Mouse (Mus musculus) intestine, embryonic 16.5 days (tissue): ENCODE data around the gene Mdga2. TPM values are rescaled to one million over a fixed set of nuclear protein-coding genes. Genes with fewer than 3 reads are reported as not detected.
A peak's percentile ranks its signal among the peaks of the same experiment; 100 is the strongest.

Experiments used
- ATAC-seq: fragments of 200-750 bp; cut with Nextera tagmentation; 2 replicates; pipeline ENCODE4 v1.8.0; 2017; ENCODE audit warnings: moderate TSS enrichment, moderate library complexity
- H3K27ac ChIP-seq: fragments of 300-500 bp; sonication (generic); 2 replicates; pipeline ENCODE4 v1.5.1; 2014; ENCODE audit warnings: mild to moderate bottlenecking, low read length
- H3K27me3 ChIP-seq: fragments of 300-500 bp; sonication (generic); replicated peaks from 2 replicates; pipeline ENCODE4 v1.6.1; 2014; ENCODE audit warnings: low read length, control low read depth, mixed read lengths; ENCODE audit not compliant: control insufficient read depth, insufficient read depth
- H3K36me3 ChIP-seq: fragments of 300-500 bp; sonication (generic); 2 replicates; pipeline ENCODE4 v1.6.1; 2014; ENCODE audit warnings: low read length, control low read depth; ENCODE audit not compliant: control insufficient read depth, insufficient read depth
- H3K4me1 ChIP-seq: fragments of 300-500 bp; sonication (generic); 2 replicates; pipeline ENCODE4 v1.6.1; 2014; ENCODE audit warnings: low read length, control low read depth, mixed read lengths; ENCODE audit not compliant: control insufficient read depth, insufficient read depth
- H3K4me2 ChIP-seq: fragments of 300-500 bp; sonication (generic); 2 replicates; pipeline ENCODE4 v1.6.1; 2014; ENCODE audit warnings: low read depth, low read length, control low read depth
- H3K4me3 ChIP-seq: fragments of 300-500 bp; sonication (generic); 2 replicates; pipeline ENCODE4 v1.5.1; 2014; ENCODE audit warnings: mild to moderate bottlenecking, low read length
- H3K9ac ChIP-seq: fragments of 300-500 bp; sonication (generic); 2 replicates; pipeline ENCODE4 v1.6.1; 2014; ENCODE audit warnings: low read depth, low read length
- H3K9me3 ChIP-seq: fragments of 300-500 bp; sonication (generic); 2 replicates; pipeline ENCODE4 v1.6.1; 2016; ENCODE audit warnings: low read length, control low read depth; ENCODE audit not compliant: control insufficient read depth
- WGBS: fragments of 180-500 bp; shearing (Covaris S2); extraction: QIAGEN DNeasy Blood & Tissue Kit; methylation state at CpG from one replicate; pipeline ENCODE4 v1.1.7; 2014; 5-methylcytosine and 5-hydroxymethylcytosine counted together
- polyA plus RNA-seq: library from polyadenylated mRNA; unstranded; fragments of >200 nt; fragmentation: Nextera tagmentation; extraction: Ambion mirVana; gene quantifications from 2 replicates; pipeline ENCODE4 v1.2.1, GENCODE M21; 2015

The Mdga2 gene
- polyA plus RNA-seq, result 0.56 and 0.82 TPM in 2 replicates

GRCm38 (mm10) chr12:67222221-67223025, at the start of gene Mdga2:
TSS of gene Mdga2 (minus strand) at chr12:67222549.
- H3K4me2 ChIP-seq, result peak within 1 kb of the TSS; percentile 98
- peak; percentile 71 for ATAC-seq
- peaks cover 23% of the 10 kb centered on the region for H3K27me3 ChIP-seq
- WGBS, result under 1% methylated on average over 61 of the region's 61 CpGs
- H3K4me3 ChIP-seq, result peak within 1 kb of the TSS; percentile 57
- peak within 1 kb of the TSS; percentile 47 for H3K9ac ChIP-seq
- H3K9me3 ChIP-seq, result no peaks in the 10 kb centered on the region
- H3K27ac ChIP-seq, result no peak within 1 kb of the TSS
- no peaks in the 10 kb centered on the region for H3K36me3 ChIP-seq
- peaks cover 12% of the 10 kb centered on the region; the same call in 1 of the 2 replicates for H3K4me1 ChIP-seq

- WGBS, result 70% methylated on average over 1 of the region's 1 CpGs
- Histone ChIP-seq H3K4me3 (no peak overlapping the region), H3K27me3 (no peaks in the 10 kb centered on the region), H3K4me2 (no peak overlapping the region), H3K36me3 (no peaks in the 10 kb centered on the region), H3K27ac (no peak overlapping the region), H3K9ac (no peak overlapping the region), H3K9me3 (no peaks in the 10 kb centered on the region), H3K4me1 (no peaks in the 10 kb centered on the region)
- no peak for ATAC-seq
These were observed 45.1 kb upstream of the Mdga2 start for GRCm38 (mm10) chr12:67267409-67267808.

GRCm38 (mm10) chr12:67223530-67223929, 1.2 kb upstream of the Mdga2 start:
- WGBS, result 55% methylated on average over 1 of the region's 1 CpGs
- Histone ChIP-seq H3K9me3 (no peaks in the 10 kb centered on the region), H3K4me1 (peaks cover 12% of the 10 kb centered on the region; the same call in 1 of the 2 replicates), H3K27ac (no peak overlapping the region), H3K4me2 (no peak overlapping the region), H3K9ac (no peak overlapping the region), H3K36me3 (no peaks in the 10 kb centered on the region), H3K4me3 (no peak overlapping the region), H3K27me3 (peaks cover 23% of the 10 kb centered on the region)
- no peak for ATAC-seq

GRCm38 (mm10) chr12:67221329-67222220, 774 bp downstream of the Mdga2 start:
- H3K27ac ChIP-seq, result no peak overlapping the region
- H3K36me3 ChIP-seq, result no peaks in the 10 kb centered on the region
- WGBS, result under 1% methylated on average over 78 of the region's 78 CpGs
- peak overlapping the region; percentile 98 for H3K4me2 ChIP-seq
- peak overlapping the region; percentile 47 for H3K9ac ChIP-seq
- no peaks in the 10 kb centered on the region for H3K9me3 ChIP-seq
- H3K27me3 ChIP-seq, result peaks cover 23% of the 10 kb centered on the region
- peak; percentile 71 for ATAC-seq
- H3K4me1 ChIP-seq, result peaks cover 12% of the 10 kb centered on the region; the same call in 1 of the 2 replicates
- H3K4me3 ChIP-seq, result peak overlapping the region; percentile 57

GRCm38 (mm10) chr12:67220641-67221231, 1.6 kb downstream of the Mdga2 start:
- no peak overlapping the region for H3K27ac ChIP-seq
- peak overlapping the region; percentile 42; the same call in 1 of the 2 replicates for H3K9ac ChIP-seq
- peak; percentile 61 for ATAC-seq
- H3K4me2 ChIP-seq, result peak overlapping the region; percentile 98
- H3K4me1 ChIP-seq, result peaks cover 12% of the 10 kb centered on the region; the same call in 1 of the 2 replicates
- peaks cover 23% of the 10 kb centered on the region for H3K27me3 ChIP-seq
- H3K36me3 ChIP-seq, result no peaks in the 10 kb centered on the region
- WGBS, result 0% methylated on average over 38 of the region's 43 CpGs
- no peaks in the 10 kb centered on the region for H3K9me3 ChIP-seq
- peak overlapping the region; percentile 57 for H3K4me3 ChIP-seq

GRCm38 (mm10) chr12:67220041-67220440, 2.3 kb downstream of the Mdga2 start:
- peak overlapping the region; percentile 98 for H3K4me2 ChIP-seq
- H3K27me3 ChIP-seq, result peaks cover 23% of the 10 kb centered on the region
- no peak for ATAC-seq
- H3K27ac ChIP-seq, result no peak overlapping the region
- H3K4me1 ChIP-seq, result peaks cover 12% of the 10 kb centered on the region; the same call in 1 of the 2 replicates
- H3K9me3 ChIP-seq, result no peaks in the 10 kb centered on the region
- H3K4me3 ChIP-seq, result no peak overlapping the region
- H3K9ac ChIP-seq, result no peak overlapping the region
- 7% methylated on average over 6 of the region's 6 CpGs for WGBS
- no peaks in the 10 kb centered on the region for H3K36me3 ChIP-seq

- Histone ChIP-seq H3K27me3 (peaks cover 20% of the 10 kb centered on the region), H3K4me2 (no peak overlapping the region), H3K27ac (no peak overlapping the region), H3K9ac (no peak overlapping the region), H3K36me3 (no peaks in the 10 kb centered on the region), H3K4me1 (peaks cover 12% of the 10 kb centered on the region; the same call in 1 of the 2 replicates), H3K4me3 (no peak overlapping the region), H3K9me3 (no peaks in the 10 kb centered on the region)
- whole genome bisulfite sequencing, result 26% methylated on average over 5 of the region's 5 CpGs
- no peak for ATAC-seq
These were observed 2.8 kb downstream of the Mdga2 start for GRCm38 (mm10) chr12:67219564-67219963.

GRCm38 (mm10) chr12:67212801-67213200, 9.5 kb downstream of the Mdga2 start:
- H3K4me3 ChIP-seq, result no peak overlapping the region
- no peaks in the 10 kb centered on the region for H3K36me3 ChIP-seq
- no peaks in the 10 kb centered on the region for H3K4me1 ChIP-seq
- no peak overlapping the region for H3K9ac ChIP-seq
- no peak overlapping the region for H3K4me2 ChIP-seq
- no peaks in the 10 kb centered on the region for H3K9me3 ChIP-seq
- no peak overlapping the region for H3K27ac ChIP-seq
- ATAC-seq, result no peak
- WGBS, result 63% methylated on average over 2 of the region's 2 CpGs
- H3K27me3 ChIP-seq, result no peaks in the 10 kb centered on the region

- no peak overlapping the region for H3K9ac ChIP-seq
- no peaks in the 10 kb centered on the region for H3K36me3 ChIP-seq
- no peak for ATAC-seq
- no peaks in the 10 kb centered on the region for H3K9me3 ChIP-seq
- 93% methylated on average over 1 of the region's 1 CpGs for WGBS
- no peaks in the 10 kb centered on the region for H3K4me1 ChIP-seq
- H3K27ac ChIP-seq, result no peak overlapping the region
- no peaks in the 10 kb centered on the region for H3K27me3 ChIP-seq
- no peak overlapping the region for H3K4me2 ChIP-seq
- no peak overlapping the region for H3K4me3 ChIP-seq
These were observed 44.2 kb downstream of the Mdga2 start for GRCm38 (mm10) chr12:67178155-67178554.
